Mouse (Mus musculus) MEL (cell line): ENCODE measurements around the gene Dgkz. TPM values are rescaled to one million over a fixed set of nuclear protein-coding genes. Genes with fewer than 3 reads are reported as not detected.

Experiments used
- DNase-seq: peaks from one replicate; pipeline ENCODE4 v3.0.0; 2011; ENCODE audit warnings: low read depth, low spot score
- H3K27ac ChIP-seq: 2 replicates; pipeline ENCODE4 v1.5.1; 2012; ENCODE audit warnings: low read depth, mild to moderate bottlenecking, control low read depth, low read length, moderate library complexity; ENCODE audit not compliant: control insufficient read depth
- H3K27me3 ChIP-seq, 2 experiments: fragments of 150-350 bp in 1 of 2; sonication (generic) in 1 of 2; 2 replicates each; pipeline ENCODE4 v1.6.1; 2012; ENCODE audit warnings: low read length in 2 of 2, mild to moderate bottlenecking in 2 of 2, improper control_type of control experiment in 1 of 2, moderate library complexity in 1 of 2; ENCODE audit not compliant: insufficient read depth in 2 of 2, control insufficient read depth in 1 of 2
- H3K36me3 ChIP-seq, 2 experiments: 2 replicates each; pipeline ENCODE4 v1.6.1; 2012 to 2014; ENCODE audit warnings: low read length in 2 of 2, improper control_type of control experiment in 1 of 2, inconsistent platforms in 1 of 2, mild to moderate bottlenecking in 1 of 2; ENCODE audit not compliant: insufficient read depth in 2 of 2, control insufficient read depth in 1 of 2
- H3K4me1 ChIP-seq, 2 experiments: fragments of 150-350 bp in 1 of 2; sonication (generic) in 1 of 2; 2 replicates each; pipeline ENCODE4 v1.6.1; 2012; ENCODE audit warnings: low read length in 2 of 2, improper control_type of control experiment in 1 of 2, mild to moderate bottlenecking in 1 of 2; ENCODE audit not compliant: insufficient read depth in 2 of 2, control insufficient read depth in 1 of 2
- H3K4me3 ChIP-seq, 2 experiments: fragments of 150-350 bp in 1 of 2; sonication (generic) in 1 of 2; 2 replicates each; pipeline ENCODE4 v1.5.1; 2012; ENCODE audit warnings: low read depth in 2 of 2, low read length in 2 of 2, mild to moderate bottlenecking in 2 of 2, moderate library complexity in 2 of 2, control low read depth in 1 of 2, improper control_type of control experiment in 1 of 2; ENCODE audit not compliant: control insufficient read depth in 1 of 2, insufficient read depth in 1 of 2
- H3K79me2 ChIP-seq: 2 replicates; pipeline ENCODE4 v1.6.1; 2012; ENCODE audit warnings: mild to moderate bottlenecking, low read length, moderate library complexity; ENCODE audit not compliant: control insufficient read depth, poor library complexity, insufficient read depth
- H3K9ac ChIP-seq: 2 replicates; pipeline ENCODE4 v1.6.1; 2012; ENCODE audit warnings: low read depth, mild to moderate bottlenecking, control low read depth, low read length, moderate library complexity; ENCODE audit not compliant: control insufficient read depth, poor library complexity, severe bottlenecking
- H3K9me3 ChIP-seq: fragments of 150-350 bp; sonication (generic); replicated peaks from 2 replicates; pipeline ENCODE4 v1.6.1; 2012; ENCODE audit warnings: mild to moderate bottlenecking, low read length, improper control_type of control experiment, moderate library complexity; ENCODE audit not compliant: insufficient read depth
- BHLHE40 ChIP-seq: IDR thresholded peaks from 2 replicates; pipeline ENCODE4 v1.6.1; 2012; ENCODE audit warnings: low read depth, mild to moderate bottlenecking, inconsistent platforms, low read length, improper control_type of control experiment, borderline replicate concordance
- CHD1 ChIP-seq: IDR thresholded peaks from 2 replicates; pipeline ENCODE4 v1.6.1; 2012; ENCODE audit warnings: low read depth, mild to moderate bottlenecking, inconsistent platforms, low read length, improper control_type of control experiment
- CTCF ChIP-seq, 3 experiments: IDR thresholded peaks in 2 of 3; conservative IDR thresholded peaks in 1 of 3; 2 replicates each; pipeline ENCODE4 v1.5.1; 2011 to 2012; ENCODE audit warnings: low read length in 3 of 3, low read depth in 2 of 3, mild to moderate bottlenecking in 2 of 3, improper control_type of control experiment in 1 of 3, inconsistent platforms in 1 of 3, mixed read lengths in 1 of 3, moderate library complexity in 1 of 3; ENCODE audit not compliant: control insufficient read depth in 1 of 3, insufficient read depth in 1 of 3, poor library complexity in 1 of 3, severe bottlenecking in 1 of 3
- EP300 ChIP-seq, 2 experiments: IDR thresholded peaks; 2 replicates each; pipeline ENCODE4 v1.6.1; 2011; ENCODE audit warnings: improper control_type of control experiment in 2 of 2, low read length in 2 of 2, low read depth in 1 of 2, mild to moderate bottlenecking in 1 of 2
- GABPA ChIP-seq: IDR thresholded peaks from 2 replicates; pipeline ENCODE4 v1.6.1; 2012; ENCODE audit warnings: low read depth, mild to moderate bottlenecking, inconsistent platforms, low read length, improper control_type of control experiment, moderate library complexity
- GATA1 ChIP-seq: IDR thresholded peaks from 2 replicates; pipeline ENCODE4 v1.6.1; 2011; ENCODE audit warnings: low read depth, low read length, improper control_type of control experiment
- HCFC1 ChIP-seq: IDR thresholded peaks from 2 replicates; pipeline ENCODE4 v1.6.1; 2012; ENCODE audit warnings: low read depth, mild to moderate bottlenecking, inconsistent platforms, low read length, improper control_type of control experiment, moderate library complexity
- JUND ChIP-seq: IDR thresholded peaks from 2 replicates; pipeline ENCODE4 v1.6.1; 2011; ENCODE audit warnings: low read depth, mild to moderate bottlenecking, improper control_type of control experiment, low read length
- KAT2A ChIP-seq: conservative IDR thresholded peaks from 2 replicates; pipeline ENCODE4 v1.6.1; 2012; ENCODE audit warnings: low read depth, low read length, improper control_type of control experiment, inconsistent platforms
- MEF2A ChIP-seq: IDR thresholded peaks from 2 replicates; pipeline ENCODE4 v1.6.1; 2014; ENCODE audit warnings: low read depth, mild to moderate bottlenecking, inconsistent platforms, low read length, improper control_type of control experiment; ENCODE audit not compliant: poor library complexity, insufficient replicate concordance, severe bottlenecking; ENCODE audit errors: extremely low read depth
- MYC ChIP-seq: IDR thresholded peaks from 2 replicates; pipeline ENCODE4 v1.6.1; 2011; ENCODE audit warnings: low read depth, mild to moderate bottlenecking, low read length, improper control_type of control experiment, moderate library complexity
- POLR2A ChIP-seq, 2 experiments: IDR thresholded peaks; 2 replicates each; pipeline ENCODE4 v1.6.1; 2011 to 2012; ENCODE audit warnings: low read length in 2 of 2, mild to moderate bottlenecking in 2 of 2, control low read depth in 1 of 2, improper control_type of control experiment in 1 of 2, low read depth in 1 of 2, moderate library complexity in 1 of 2; ENCODE audit not compliant: control insufficient read depth in 1 of 2, insufficient read depth in 1 of 2, poor library complexity in 1 of 2
- RAD21 ChIP-seq: IDR thresholded peaks from 2 replicates; pipeline ENCODE4 v1.6.1; 2011; ENCODE audit warnings: mild to moderate bottlenecking, low read depth, low read length, improper control_type of control experiment
- SIN3A ChIP-seq: IDR thresholded peaks from 2 replicates; pipeline ENCODE4 v1.6.1; 2012; ENCODE audit warnings: low read length, improper control_type of control experiment, inconsistent platforms
- SMC3 ChIP-seq: IDR thresholded peaks from 2 replicates; pipeline ENCODE4 v1.6.1; 2011; ENCODE audit warnings: low read depth, low read length, improper control_type of control experiment
- TAL1 ChIP-seq: IDR thresholded peaks from 2 replicates; pipeline ENCODE4 v1.6.1; 2012; ENCODE audit warnings: mild to moderate bottlenecking, inconsistent platforms, low read length, moderate library complexity, mixed read lengths
- ZC3H11A ChIP-seq: IDR thresholded peaks from 2 replicates; pipeline ENCODE4 v1.6.1; 2012; ENCODE audit warnings: low read depth, mild to moderate bottlenecking, inconsistent platforms, low read length, improper control_type of control experiment
- polyA plus RNA-seq, 2 experiments: library from polyadenylated mRNA; stranded (reverse) in 1 of 2; unstranded in 1 of 2; fragments of >175 nt in 1 of 2; fragments of >200 nt in 1 of 2; gene quantifications; 2 replicates each; pipeline versions ENCODE4 v1.2.1 to v1.2.4; 2012; ENCODE audit warnings: low replicate concordance in 2 of 2, low read depth in 1 of 2; ENCODE audit not compliant: insufficient read length in 2 of 2, insufficient read depth in 1 of 2, missing spikeins in 1 of 2
- total RNA-seq: library from RNA; depleted of rRNA; stranded (reverse); fragments of 300-350 nt; gene quantifications from 2 replicates; pipeline ENCODE4 v1.2.3, GENCODE M21; 2012

Dgkz gene
- total and polyA plus RNA-seq, 3 experiments: 65.6 to 165 TPM; not detected in 1

GRCm38 (mm10) chr2:91945483-91945882 lies 30.2 kb downstream of the Dgkz start, which contains the start of gene Gm9821:
Gm9821 (plus strand) TSS chr2:91945703.
- Histone ChIP-seq H3K4me1 (peaks cover 7 to 27% of the 10 kb centered on the region in 2 experiments; a peak in 3 of 4 replicates), H3K79me2 (peaks cover 38% of the 10 kb centered on the region), H3K27me3 (no peaks in the 10 kb centered on the region), H3K4me3 (no peak within 1 kb of the TSS), H3K9me3 (no peaks in the 10 kb centered on the region), H3K27ac (no peak within 1 kb of the TSS), H3K36me3 (peaks cover 5 to 19% of the 10 kb centered on the region in 2 experiments), H3K9ac (no peak within 1 kb of the TSS)
- no peak for DNase-seq
- TF ChIP-seq POLR2A (IDR thresholded peaks at IDR 0.05; ENCODE audit: control insufficient read depth in 1 of 2, insufficient read depth in 1 of 2, low read depth in 1 of 2, low read length in 2 of 2, poor library complexity in 1 of 2): no peak
- TF ChIP-seq SIN3A: no peak
- TF ChIP-seq BHLHE40: no peak
- no peak for TF ChIP-seq KAT2A

DNA sequence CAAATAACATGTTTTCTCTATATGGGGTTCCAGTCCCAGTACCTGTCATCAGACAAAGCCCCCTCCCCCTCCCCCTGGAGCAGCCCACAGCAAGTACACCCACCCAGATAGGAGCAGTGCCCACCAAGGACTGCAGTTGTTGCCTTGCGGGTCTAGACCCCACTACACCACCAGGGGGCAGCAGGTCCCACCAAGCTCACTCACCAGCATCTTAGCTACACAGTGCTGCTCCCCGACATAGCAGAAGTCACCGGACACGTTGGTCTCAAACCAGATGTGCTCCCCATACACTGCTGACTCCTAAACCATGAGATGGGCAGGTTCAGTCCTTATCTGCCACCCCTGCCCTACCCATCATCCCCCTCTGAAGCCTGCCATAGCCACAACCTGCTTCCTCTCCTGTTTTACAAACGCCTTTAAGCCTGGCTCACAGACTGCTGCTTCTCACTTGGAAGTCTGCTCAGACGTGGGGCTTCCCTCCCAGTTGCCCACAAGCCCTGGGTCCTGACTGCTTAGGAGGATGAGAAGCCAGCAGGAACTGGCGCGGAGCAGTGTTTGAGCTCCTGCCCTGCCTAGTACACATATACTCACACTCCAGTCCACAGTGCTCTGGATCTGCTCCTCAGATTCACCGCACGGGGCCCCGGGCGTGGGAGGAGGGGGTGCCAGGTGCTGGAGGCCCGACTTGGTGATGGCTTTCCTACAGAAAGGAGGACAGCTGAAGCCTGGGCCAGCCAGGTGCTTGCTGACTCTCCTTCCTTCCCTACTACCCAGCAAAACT lies 31.3 kb downstream of the Dgkz start:
- Histone ChIP-seq H3K79me2 (peaks cover 30% of the 10 kb centered on the region), H3K27ac (no peak overlapping the region), H3K9me3 (no peaks in the 10 kb centered on the region), H3K36me3 (peaks cover 5 to 18% of the 10 kb centered on the region in 2 experiments), H3K4me1 (peaks cover 6 to 22% of the 10 kb centered on the region in 2 experiments; a peak in 3 of 4 replicates), H3K27me3 (no peaks in the 10 kb centered on the region), H3K4me3 (no peak overlapping the region), H3K9ac (no peak overlapping the region)
- TF ChIP-seq SMC3 (peak; percentile 88), JUND (no peak), CHD1 (no peak), GABPA (no peak), RAD21 (peak; percentile 72), CTCF (IDR thresholded peaks at IDR 0.05 in 2 of 3, conservative IDR thresholded peaks at IDR 0.05 in 1 of 3; ENCODE audit: control insufficient read depth in 1 of 3, insufficient read depth in 1 of 3, low read depth in 2 of 3, low read length in 3 of 3, poor library complexity in 1 of 3, severe bottlenecking in 1 of 3) (peak; percentile 87 to 92 (median 89)), GATA1 (no peak), EP300 (IDR thresholded peaks at IDR 0.05; ENCODE audit: low read depth in 1 of 2, low read length in 2 of 2) (no peak), ZC3H11A (peak; percentile 66), MEF2A (no peak), SIN3A (peak; percentile 37; the same call in 1 of the 2 replicates), TAL1 (no peak), HCFC1 (no peak), MYC (no peak)
- DNase-seq: peak; percentile 85
